Mouse (Mus musculus) layer of hippocampus, postnatal 36 days (tissue): ENCODE results near the gene Brca1. TPM values are rescaled to one million over a fixed set of nuclear protein-coding genes. Genes with fewer than 3 reads are reported as not detected.
"Not testable (repeated sequence)": the region's sequence is repeated elsewhere in the genome, so short reads cannot be mapped to it uniquely, and the experiment has no call there.

Source experiments
- DNase-seq, 2 experiments: peaks; one replicate each; pipeline ENCODE4 v3.0.0; 2022
- total RNA-seq, 2 experiments: library from RNA; stranded (reverse); gene quantifications; 2 replicates each; pipeline ENCODE4 v1.2.3; 2021

The Brca1 gene
- total RNA-seq, 2 experiments from 2014 or later = 0.96 to 1.6 TPM

DNA sequence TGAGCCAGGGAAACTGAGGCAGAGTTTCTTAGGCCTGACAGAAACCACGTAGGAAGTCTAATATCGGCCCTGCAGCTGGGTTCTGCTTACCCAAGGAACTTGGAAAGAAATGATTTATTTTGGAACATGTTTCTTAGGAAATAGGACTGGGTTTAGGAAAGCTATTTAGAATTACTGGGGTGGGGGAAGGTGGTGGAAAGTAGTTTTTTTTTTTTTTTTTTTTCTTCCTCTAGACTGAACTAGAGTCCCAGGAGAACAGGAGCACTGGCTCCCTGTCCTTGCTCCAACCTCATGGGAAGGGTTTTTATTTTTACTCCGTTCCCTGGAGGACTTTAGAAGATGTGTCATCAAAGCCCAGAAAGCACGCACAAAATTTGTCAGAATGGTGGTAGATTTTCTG lies 82.6 kb downstream of the Brca1 start:
- no peak for DNase-seq

DNA sequence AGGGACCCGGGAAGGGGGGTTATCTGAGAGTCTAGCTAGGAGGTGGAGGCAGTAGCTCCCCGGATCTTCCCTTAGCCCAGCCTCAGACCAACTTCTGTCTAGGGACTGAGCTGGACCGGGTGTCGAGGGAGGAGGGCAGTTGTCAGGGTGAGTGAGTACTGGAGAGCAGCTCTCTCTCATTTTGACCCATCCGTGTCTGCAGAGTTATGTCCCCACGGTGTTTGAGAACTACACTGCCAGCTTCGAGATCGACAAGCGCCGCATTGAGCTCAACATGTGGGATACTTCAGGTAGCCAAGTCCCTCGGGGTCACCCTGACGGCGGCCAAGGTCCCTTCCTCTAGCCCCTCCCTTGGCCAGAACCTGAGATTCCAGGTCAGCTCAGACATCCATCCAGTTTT lies 83.0 kb downstream of the Brca1 start:
- no peak for DNase-seq

- peak; percentile 31 to 32 for DNase-seq
Observed at GRCm38 (mm10) chr11:101468263-101468688, 83.5 kb downstream of the Brca1 start.

DNA sequence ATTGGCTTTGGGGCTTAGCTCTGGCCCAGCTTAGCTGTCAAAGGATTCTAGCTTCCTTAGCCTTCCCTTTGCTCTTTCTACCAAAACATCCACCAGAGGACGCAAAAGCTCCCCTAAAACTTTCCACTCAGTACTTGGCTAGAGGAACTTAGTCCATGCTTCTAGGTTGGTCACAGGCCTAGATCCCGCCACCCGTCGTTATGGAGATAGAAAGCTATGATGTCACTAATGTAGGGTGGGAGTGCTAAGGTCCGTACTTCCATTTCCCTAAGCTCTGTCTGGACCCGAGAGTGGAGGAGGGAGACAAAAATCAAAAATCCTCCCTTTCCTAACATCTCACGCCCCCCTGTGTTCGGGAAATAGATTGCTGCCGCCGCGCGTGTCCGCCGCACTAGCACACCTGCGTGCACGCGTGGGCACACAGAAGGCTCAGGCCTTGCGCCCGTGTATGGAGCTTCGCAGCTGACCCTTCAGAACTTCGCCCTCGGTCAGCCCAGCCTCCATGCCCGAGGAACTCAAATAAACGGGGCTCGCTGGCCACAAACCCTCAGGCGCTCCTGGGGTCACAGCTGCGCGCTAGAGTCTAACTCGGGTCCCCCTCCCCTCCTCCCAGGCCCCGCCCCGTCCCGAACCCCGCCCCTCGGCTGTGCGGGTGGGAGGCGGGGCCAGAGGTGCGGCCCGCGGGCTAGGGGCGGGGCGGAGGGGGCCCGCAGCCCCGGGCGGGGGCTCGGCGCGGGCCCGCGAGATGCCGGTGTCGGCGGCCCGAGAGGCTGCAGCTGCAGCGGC lies 84.1 kb downstream of the Brca1 start:
- peak; percentile 62 to 66 for DNase-seq

- DNase-seq = not testable (repeated sequence)
Observed at GRCm38 (mm10) chr11:101466552-101466950, 85.2 kb downstream of the Brca1 start.

GRCm38 (mm10) chr11:101465869-101466551 lies 85.7 kb downstream of the Brca1 start, which contains the start of gene Vat1:
Gene Vat1, minus strand, starts transcription at chr11:101466230.
- DNase-seq = peak; percentile 38

DNA sequence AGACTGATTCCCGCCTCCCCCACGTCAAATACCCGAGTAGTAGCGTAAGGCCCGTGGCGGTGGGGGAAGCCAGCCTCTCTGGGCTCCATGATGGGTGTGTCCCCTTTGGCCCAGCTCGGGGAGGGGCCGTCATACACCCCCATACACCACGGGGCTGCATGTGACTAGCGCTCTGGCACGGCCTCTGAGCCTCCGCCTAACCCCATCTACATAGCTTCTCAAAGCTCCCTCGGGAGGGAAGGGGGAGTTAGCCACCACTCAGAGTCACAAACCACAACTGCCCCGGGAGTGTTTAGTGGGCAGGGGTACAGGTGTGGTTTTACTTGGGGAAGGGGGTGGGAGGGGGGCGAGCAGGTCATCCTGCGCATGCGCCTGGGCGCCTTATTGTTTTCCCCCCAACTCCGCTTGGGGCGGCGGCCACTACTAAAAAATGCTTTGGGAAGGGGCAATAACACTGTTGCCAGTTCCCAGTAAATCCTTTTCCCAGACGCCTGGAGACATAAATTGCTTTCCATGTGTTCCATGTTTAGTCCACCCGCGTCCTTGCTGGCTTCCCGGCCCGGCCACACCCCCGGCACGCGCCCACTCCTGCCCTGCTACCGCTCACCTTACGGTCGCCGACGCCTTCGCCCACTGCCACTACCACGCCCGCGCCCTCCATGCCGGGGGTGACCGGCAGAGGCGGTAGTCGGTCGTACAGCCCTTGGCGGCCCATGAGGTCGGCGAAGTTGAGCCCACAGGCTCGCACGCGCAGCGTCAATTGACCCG lies 86.5 kb downstream of the Brca1 start:
- no peak for DNase-seq

DNA sequence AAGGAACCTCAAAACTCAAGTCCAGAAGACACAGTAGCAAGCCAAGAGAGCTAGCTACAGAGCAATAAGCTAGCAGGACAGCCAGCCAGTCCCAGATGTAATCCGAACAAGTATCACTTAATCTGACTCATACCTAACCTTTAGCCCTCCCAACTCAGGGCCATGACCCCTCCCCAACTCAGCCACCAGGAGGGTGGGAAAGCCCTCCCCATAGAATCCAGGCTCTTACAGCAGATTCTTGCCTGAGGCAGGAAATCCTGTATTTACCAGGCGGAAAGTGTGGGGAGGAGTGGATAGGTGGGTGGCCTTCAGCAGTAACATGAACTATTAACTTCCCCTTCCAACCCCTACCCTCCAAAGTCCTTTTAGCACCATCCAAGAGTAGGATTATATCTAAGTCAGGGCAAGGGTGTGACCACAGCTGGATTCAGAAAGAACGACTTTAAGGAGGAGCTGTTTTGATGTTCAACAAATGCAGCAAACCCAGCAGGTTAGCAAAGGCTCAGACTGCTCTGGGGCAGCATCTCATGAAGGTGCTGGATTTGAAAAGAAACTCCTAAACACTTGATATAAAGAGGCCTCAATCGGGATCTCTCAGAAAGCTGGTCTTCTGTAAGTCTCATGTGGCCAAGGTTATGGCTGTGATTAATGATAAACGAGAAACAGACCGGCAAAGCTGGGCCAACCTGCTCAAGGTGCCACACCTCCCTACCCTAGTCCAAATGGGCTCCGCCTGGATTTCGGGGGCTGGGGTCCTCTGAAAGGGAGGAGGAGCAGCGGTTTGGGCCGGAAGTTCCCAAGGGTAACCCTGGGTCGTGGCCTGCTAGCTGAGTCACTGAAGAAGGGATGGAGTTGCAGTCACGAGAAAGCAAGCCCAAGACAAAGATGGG lies 87.3 kb downstream of the Brca1 start, which contains the start of gene Rnd2:
Gene Rnd2, plus strand, starts transcription at position 789 of the 890 bp plus-strand sequence.
- no peak for DNase-seq

DNA sequence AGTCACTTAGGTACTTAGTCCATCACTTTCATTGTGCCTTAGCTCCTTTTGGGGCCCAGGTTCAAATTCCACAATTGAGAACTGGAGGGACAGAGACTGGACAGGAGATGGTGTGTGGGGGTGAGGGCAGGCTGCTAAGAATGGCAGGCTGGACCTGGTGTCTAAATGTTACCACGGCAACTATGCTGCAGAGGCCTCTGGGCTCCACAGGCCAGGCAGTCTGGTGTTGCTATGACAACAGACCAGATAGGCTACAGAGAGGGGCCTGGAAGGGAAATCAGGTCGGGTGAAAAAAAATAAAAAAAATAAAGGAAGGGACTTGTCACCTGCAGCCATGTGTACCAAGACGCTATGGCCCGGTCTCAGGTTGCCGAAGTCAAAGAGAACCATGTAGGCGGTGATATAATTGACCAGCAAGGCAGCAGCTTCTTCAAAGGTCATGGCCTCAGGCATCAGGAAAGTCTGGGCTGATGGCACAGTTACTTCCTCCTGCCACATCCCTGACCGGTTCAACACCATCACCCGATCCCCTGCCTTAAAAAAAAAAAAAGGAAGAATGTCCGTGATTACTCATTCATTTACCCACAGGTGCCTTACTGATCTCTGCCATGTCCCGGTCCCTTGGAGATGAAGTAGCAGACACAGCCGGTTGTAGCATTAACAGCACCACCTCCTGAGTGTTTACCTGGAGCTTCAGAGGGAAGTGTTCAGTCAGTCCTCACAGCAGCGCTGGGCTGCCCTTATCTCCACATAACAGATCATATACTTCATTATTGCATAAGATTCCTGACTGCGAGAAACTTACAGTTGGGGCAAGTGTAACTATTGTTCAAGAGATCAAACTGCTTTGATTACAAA lies 88.9 kb downstream of the Brca1 start:
- no peak for DNase-seq

GRCm38 (mm10) chr11:101462141-101462540 lies 89.6 kb downstream of the Brca1 start:
- DNase-seq = no peak

DNA sequence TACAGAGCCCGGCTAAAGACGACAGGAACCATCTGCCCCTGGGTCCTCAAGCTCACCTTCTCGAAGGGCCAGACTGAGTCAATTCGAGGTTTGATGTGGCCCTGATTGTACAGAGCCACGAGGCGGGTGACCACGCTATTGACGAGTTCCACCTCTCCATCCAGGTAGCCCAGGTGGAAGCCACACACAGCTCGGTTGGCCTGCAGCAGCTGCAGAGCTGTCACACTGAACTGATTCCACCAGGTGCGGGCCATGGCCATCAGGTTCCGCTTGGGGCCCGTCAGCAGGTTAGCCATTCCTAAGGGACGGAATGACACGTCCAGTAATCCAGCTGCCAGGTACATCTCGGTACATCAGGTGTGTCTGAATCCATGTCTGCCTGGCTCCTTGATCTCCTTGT lies 91.4 kb downstream of the Brca1 start:
- DNase-seq = no peak

- DNase-seq = no peak
Observed at GRCm38 (mm10) chr11:101459716-101460115, 92.0 kb downstream of the Brca1 start.

- DNase-seq = no peak
Observed at GRCm38 (mm10) chr11:101458217-101458616, 93.5 kb downstream of the Brca1 start.

- no peak for DNase-seq
Observed at GRCm38 (mm10) chr11:101457631-101458030, 94.1 kb downstream of the Brca1 start.

GRCm38 (mm10) chr11:101455627-101456026 lies 96.1 kb downstream of the Brca1 start:
- DNase-seq = no peak

DNA sequence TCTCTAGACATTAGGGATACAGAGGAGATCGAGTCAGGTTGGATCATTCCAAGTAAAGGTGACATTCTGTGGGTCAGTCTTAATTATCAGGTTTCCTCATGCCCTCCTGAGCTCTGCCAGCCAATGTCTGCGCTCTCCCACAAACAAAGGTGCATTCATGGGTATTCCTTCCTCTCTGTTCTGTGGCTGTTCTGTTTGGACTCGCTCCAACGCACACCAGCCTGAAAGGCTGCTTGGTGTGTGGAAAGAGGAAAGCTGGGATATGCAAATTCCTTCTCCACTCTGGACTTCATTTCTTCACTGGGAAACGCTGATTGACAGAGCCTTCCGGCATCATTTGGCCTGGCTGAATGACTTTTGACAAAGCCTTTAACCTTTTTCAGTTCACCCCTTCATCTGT lies 97.1 kb downstream of the Brca1 start:
- no peak for DNase-seq

DNA sequence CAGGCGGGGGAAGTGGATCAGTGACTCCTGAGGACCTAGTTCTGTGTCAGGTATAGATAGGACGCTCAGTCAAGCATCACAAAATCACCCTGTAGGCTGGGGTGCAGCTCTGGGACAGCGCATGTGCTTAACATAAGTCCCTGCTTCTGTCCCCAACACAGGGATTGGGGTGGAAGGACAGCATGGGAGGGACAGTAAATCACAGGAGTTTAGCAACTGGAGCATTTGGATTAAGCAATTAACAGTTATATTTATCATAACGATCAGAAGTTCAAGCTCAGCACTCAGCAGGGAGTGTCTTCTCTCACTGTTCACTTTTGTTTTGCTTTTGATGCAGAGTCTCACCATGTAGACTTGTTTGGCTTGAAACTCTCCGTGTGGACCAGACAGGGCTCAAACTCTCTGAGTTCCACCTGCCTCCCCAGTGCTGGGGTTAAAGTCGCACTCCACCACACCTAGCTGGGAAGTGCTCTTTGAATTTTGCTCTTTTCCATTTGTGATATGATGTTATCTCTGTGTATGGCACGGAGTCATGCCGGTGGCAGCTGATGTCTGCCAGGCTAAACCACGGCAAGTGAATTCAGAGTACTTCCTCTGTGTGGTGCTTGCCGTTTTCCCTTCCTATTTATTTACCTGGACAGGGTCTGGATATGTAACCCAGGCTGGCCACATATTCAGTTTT lies 99.5 kb downstream of the Brca1 start:
- DNase-seq = no peak

GRCm38 (mm10) chr11:101451536-101451935 lies 100.2 kb downstream of the Brca1 start:
- DNase-seq = no peak

DNA sequence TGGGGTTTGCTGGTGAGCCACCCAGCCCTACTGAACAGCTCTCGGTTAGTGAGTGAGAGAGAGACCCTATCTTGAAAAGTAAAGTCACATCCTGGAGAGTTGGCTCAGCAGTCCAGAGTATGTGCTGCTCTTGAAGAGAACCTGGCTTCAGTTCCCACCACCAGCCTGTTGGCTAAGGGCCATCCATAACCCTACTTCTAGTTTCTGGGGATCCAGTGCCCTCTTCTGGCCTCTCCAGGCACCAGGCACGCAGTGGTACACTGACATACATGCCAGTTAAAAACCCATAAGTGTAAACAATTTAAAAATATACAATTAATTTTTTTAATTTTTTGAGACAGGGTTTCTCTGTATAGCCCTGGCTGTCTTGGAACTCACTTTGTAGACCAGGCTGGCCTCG lies 101.4 kb downstream of the Brca1 start:
- DNase-seq = no peak

DNA sequence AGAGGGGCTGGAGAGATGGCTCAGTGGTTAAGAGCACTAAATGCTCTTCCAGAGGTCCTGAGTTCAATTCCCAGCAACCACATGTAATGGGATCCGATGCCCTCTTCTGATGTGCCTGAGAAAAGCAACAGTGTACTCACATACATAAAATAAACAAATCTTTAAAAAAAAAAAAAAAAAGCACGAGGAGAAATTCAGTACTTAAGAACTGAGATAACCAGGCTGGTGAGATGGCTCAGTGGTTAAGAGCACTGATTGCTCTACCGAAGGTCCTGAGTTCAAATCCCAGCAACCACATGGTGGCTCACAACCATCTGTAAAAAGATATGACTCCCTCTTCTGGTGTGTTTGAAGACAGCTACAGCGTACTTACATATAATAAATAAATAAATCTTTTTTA lies 102.2 kb downstream of the Brca1 start:
- not testable (repeated sequence) for DNase-seq
